Mouse (Mus musculus) C2C12 (cell line): ENCODE data around the gene Styk1. TPM values are rescaled to one million over a fixed set of nuclear protein-coding genes. Genes with fewer than 3 reads are reported as not detected.

Experiments
- H3K27me3 ChIP-seq: one replicate; pipeline ENCODE4 v1.6.1; 2011; ENCODE audit not compliant: control insufficient read depth, insufficient read depth, insufficient read length
- H3K36me3 ChIP-seq: one replicate; pipeline ENCODE4 v1.6.1; 2011; ENCODE audit not compliant: control insufficient read depth, insufficient read depth
- H3K4me3 ChIP-seq: one replicate; pipeline ENCODE4 v1.5.1; 2011; ENCODE audit warnings: mild to moderate bottlenecking, control low read depth; ENCODE audit not compliant: poor library complexity, insufficient read depth, severe bottlenecking
- H3K79me2 ChIP-seq: one replicate; pipeline ENCODE4 v1.6.1; 2011; ENCODE audit not compliant: control insufficient read depth, insufficient read depth
- H3K79me3 ChIP-seq: one replicate; pipeline ENCODE4 v1.6.1; 2011; ENCODE audit warnings: low read depth, control low read depth
- H3ac ChIP-seq: one replicate; pipeline ENCODE3; 2011; ENCODE audit warnings: low read depth; ENCODE audit not compliant: control insufficient read depth, insufficient read length
- CEBPB ChIP-seq: IDR thresholded peaks from one replicate; pipeline ENCODE4 v1.6.1; 2011; ENCODE audit warnings: low read depth, mild to moderate bottlenecking, control low read depth, moderate library complexity
- CTCF ChIP-seq: IDR thresholded peaks from one replicate; pipeline ENCODE4 v1.5.1; 2011; ENCODE audit not compliant: control insufficient read depth, insufficient read depth, insufficient read length
- FOSL1 ChIP-seq: IDR thresholded peaks from one replicate; pipeline ENCODE4 v1.8.0; 2011; ENCODE audit warnings: mild to moderate bottlenecking, low read length; ENCODE audit not compliant: poor library complexity, insufficient read depth, severe bottlenecking
- MAX ChIP-seq: IDR thresholded peaks from one replicate; pipeline ENCODE4 v1.6.1; 2011; ENCODE audit warnings: mild to moderate bottlenecking, control low read depth
- MYOD1 ChIP-seq: IDR thresholded peaks from one replicate; pipeline ENCODE4 v1.6.1; 2011; ENCODE audit warnings: low read depth; ENCODE audit not compliant: control insufficient read depth, insufficient read length
- MYOG ChIP-seq: IDR thresholded peaks from one replicate; pipeline ENCODE4 v1.6.1; 2011; ENCODE audit not compliant: control insufficient read depth, insufficient read length; ENCODE audit errors: extremely low read depth
- USF1 ChIP-seq: IDR thresholded peaks from one replicate; pipeline ENCODE4 v1.6.1; 2011; ENCODE audit warnings: low read depth, mild to moderate bottlenecking, control low read depth, moderate library complexity
- polyA plus RNA-seq: library from polyadenylated mRNA; unstranded; fragments of >200 nt; fragmentation: generic; extraction: Trizol; gene quantifications from one replicate; pipeline ENCODE4 v1.2.1, GENCODE M21; 2012; ENCODE audit warnings: missing spikeins

The Styk1 gene
- polyA plus RNA-seq, 1 experiment, result 0.27 TPM

- Histone ChIP-seq H3K79me2 (peaks cover 82% of the 10 kb centered on the region), H3K79me3 (peaks cover 58% of the 10 kb centered on the region), H3K4me3 (no peak overlapping the region), H3ac (no peak overlapping the region), H3K27me3 (no peaks in the 10 kb centered on the region), H3K36me3 (peaks cover 76% of the 10 kb centered on the region)
- no peak for TF ChIP-seq MYOD1
- no peak for TF ChIP-seq FOSL1
- TF ChIP-seq MAX, result no peak
- TF ChIP-seq MYOG, result no peak
- no peak for TF ChIP-seq CEBPB
- TF ChIP-seq CTCF, result no peak
- TF ChIP-seq USF1, result no peak
Measured at GRCm38 (mm10) chr6:131373160-131373559, 19.8 kb upstream of the Styk1 start.

- peaks cover 76% of the 10 kb centered on the region for H3K36me3 ChIP-seq
- peaks cover 61% of the 10 kb centered on the region for H3K79me2 ChIP-seq
- no peak overlapping the region for H3ac ChIP-seq
Measured at GRCm38 (mm10) chr6:131370767-131371166, 17.4 kb upstream of the Styk1 start.

GRCm38 (mm10) chr6:131369866-131370616 is 16.6 kb upstream of the Styk1 start:
- H3K4me3 ChIP-seq, result no peak overlapping the region
- peaks cover 36% of the 10 kb centered on the region for H3K79me3 ChIP-seq
- no peak for TF ChIP-seq CTCF
- TF ChIP-seq CEBPB, result no peak
- no peak for TF ChIP-seq MYOG
- no peak for TF ChIP-seq MAX
- no peak for TF ChIP-seq FOSL1
- TF ChIP-seq MYOD1, result no peak
- TF ChIP-seq USF1, result no peak
- peaks cover 54% of the 10 kb centered on the region for H3K79me2 ChIP-seq
- no peaks in the 10 kb centered on the region for H3K27me3 ChIP-seq
- H3K36me3 ChIP-seq, result peaks cover 77% of the 10 kb centered on the region
- no peak overlapping the region for H3ac ChIP-seq

More at GRCm38 (mm10) chr6:131370767-131371166, 17.4 kb upstream of the Styk1 start:
- Histone ChIP-seq H3K79me3 (peaks cover 42% of the 10 kb centered on the region), H3K27me3 (no peaks in the 10 kb centered on the region), H3K4me3 (no peak overlapping the region)
- TF ChIP-seq MYOD1 (no peak), MAX (no peak), CTCF (no peak), USF1 (no peak), MYOG (no peak), CEBPB (no peak), FOSL1 (no peak)

- peaks cover 71% of the 10 kb centered on the region for H3K36me3 ChIP-seq
- peaks cover 25% of the 10 kb centered on the region for H3K79me2 ChIP-seq
- no peak for TF ChIP-seq CEBPB
- TF ChIP-seq CTCF, result no peak
- no peak for TF ChIP-seq FOSL1
- TF ChIP-seq MYOG, result no peak
- TF ChIP-seq MYOD1, result no peak
- no peak for TF ChIP-seq USF1
- no peak for TF ChIP-seq MAX
- no peak overlapping the region for H3K4me3 ChIP-seq
- peaks cover 18% of the 10 kb centered on the region for H3K79me3 ChIP-seq
- H3ac ChIP-seq, result no peak overlapping the region
- no peaks in the 10 kb centered on the region for H3K27me3 ChIP-seq
Measured at GRCm38 (mm10) chr6:131367101-131367500, 13.7 kb upstream of the Styk1 start.

- TF ChIP-seq MYOD1, result no peak
- no peak for TF ChIP-seq CEBPB
- no peak for TF ChIP-seq USF1
- no peak for TF ChIP-seq FOSL1
- TF ChIP-seq MYOG, result no peak
- TF ChIP-seq CTCF, result no peak
- no peak for TF ChIP-seq MAX
- H3K79me3 ChIP-seq, result no peaks in the 10 kb centered on the region
- H3K4me3 ChIP-seq, result no peak overlapping the region
- H3ac ChIP-seq, result no peak overlapping the region
- no peaks in the 10 kb centered on the region for H3K27me3 ChIP-seq
- peaks cover 4% of the 10 kb centered on the region for H3K79me2 ChIP-seq
- H3K36me3 ChIP-seq, result peaks cover 48% of the 10 kb centered on the region
Measured at GRCm38 (mm10) chr6:131364353-131364752, 11.0 kb upstream of the Styk1 start.
